Mouse (Mus musculus) kidney, embryonic 16.5 days (tissue): Measurements from ENCODE around the gene S100a4. TPM values are rescaled to one million over a fixed set of nuclear protein-coding genes. Genes with fewer than 3 reads are reported as not detected.

Experiments used
- polyA plus RNA-seq: library from polyadenylated mRNA; unstranded; fragments of >200 nt; fragmentation: Nextera tagmentation; extraction: Ambion mirVana; gene quantifications from 2 replicates; pipeline ENCODE4 v1.2.1, GENCODE M21; 2015

Gene S100a4
- polyA plus RNA-seq, 1 experiment from 2014 or later: 5.5 TPM

Other genes with a start within 250 kb of the S100a4 start
- 15.7 and 18.3 TPM in 2 replicates for gene Slc27a3, start 213.8 kb upstream of the S100a4 start, polyA plus RNA-seq
- gene Ints3, start 170.1 kb upstream of the S100a4 start, polyA plus RNA-seq: 32.7 and 33.3 TPM in 2 replicates
- gene Npr1, start 137.9 kb upstream of the S100a4 start, polyA plus RNA-seq: 20.0 and 20.5 TPM in 2 replicates
- gene Ilf2, start 127.6 kb upstream of the S100a4 start, polyA plus RNA-seq: 219 and 223 TPM in 2 replicates
- gene Snapin, start 112.7 kb upstream of the S100a4 start, polyA plus RNA-seq: 73.9 and 80.1 TPM in 2 replicates
- 135 and 144 TPM in 2 replicates for gene Chtop, start 94.3 kb upstream of the S100a4 start, polyA plus RNA-seq
- gene S100a1, start 89.4 kb upstream of the S100a4 start, polyA plus RNA-seq: 116 and 122 TPM in 2 replicates
- 43.4 and 45.8 TPM in 2 replicates for gene S100a13, start 89.3 kb upstream of the S100a4 start, polyA plus RNA-seq
- gene S100a14, start 76.9 kb upstream of the S100a4 start, polyA plus RNA-seq: 7.5 and 7.9 TPM in 2 replicates
- 214 and 232 TPM in 2 replicates for gene S100a16, start 66.5 kb upstream of the S100a4 start, polyA plus RNA-seq
- 0.12 and 0.44 TPM in 2 replicates for gene S100a3, start 43.2 kb upstream of the S100a4 start, polyA plus RNA-seq
- gene S100a2, start 13.5 kb upstream of the S100a4 start, polyA plus RNA-seq: not detected in 2 replicates
- not detected in 2 replicates for gene Gm42674, start 1.9 kb upstream of the S100a4 start, polyA plus RNA-seq
- 0.45 and 0.99 TPM in 2 replicates for gene S100a5, start 4.8 kb downstream of the S100a4 start, polyA plus RNA-seq
- gene S100a6, start 9.1 kb downstream of the S100a4 start, polyA plus RNA-seq: 173 and 181 TPM in 2 replicates
- gene S100a7a, start 50.2 kb downstream of the S100a4 start, polyA plus RNA-seq: 0.12 and 0.36 TPM in 2 replicates
- gene S100a8, start 65.2 kb downstream of the S100a4 start, polyA plus RNA-seq: 13.9 and 22.6 TPM in 2 replicates
- gene S100a9, start 92.0 kb downstream of the S100a4 start, polyA plus RNA-seq: 9.6 and 15.0 TPM in 2 replicates
- gene Pglyrp4, start 123.1 kb downstream of the S100a4 start, polyA plus RNA-seq: not detected in 2 replicates
- not detected in 2 replicates for gene Gm5849, start 174.1 kb downstream of the S100a4 start, polyA plus RNA-seq